Mouse (Mus musculus) stomach, postnatal 0 days (tissue): ENCODE measurements around the gene Pisd. TPM values are rescaled to one million over a fixed set of nuclear protein-coding genes. Genes with fewer than 3 reads are reported as not detected.
"Not testable (repeated sequence)": the region's sequence is repeated elsewhere in the genome, so short reads cannot be mapped to it uniquely, and the experiment has no call there.

Experiments used
- ATAC-seq: fragments of 200-750 bp; cut with Nextera tagmentation; 2 replicates; pipeline ENCODE4 v1.8.0; 2017; ENCODE audit not compliant: low FRiP score, low TSS enrichment
- DNase-seq: peaks from one replicate; pipeline ENCODE4 v3.0.0-alpha.2; 2016; ENCODE audit warnings: low spot score
- H3K27ac ChIP-seq: fragments of 300-500 bp; sonication (generic); replicated peaks from 2 replicates; pipeline ENCODE4 v1.5.1; 2014; ENCODE audit warnings: mild to moderate bottlenecking, control low read depth
- H3K27me3 ChIP-seq: fragments of 300-500 bp; sonication (generic); 2 replicates; pipeline ENCODE4 v1.6.1; 2014; ENCODE audit warnings: low read length; ENCODE audit not compliant: control insufficient read depth, insufficient read depth
- H3K36me3 ChIP-seq: fragments of 300-500 bp; sonication (generic); 2 replicates; pipeline ENCODE4 v1.6.1; 2014; ENCODE audit warnings: low read length, mixed read lengths; ENCODE audit not compliant: control insufficient read depth, insufficient read depth
- H3K4me1 ChIP-seq: fragments of 300-500 bp; sonication (generic); replicated peaks from 2 replicates; pipeline ENCODE4 v1.6.1; 2014; ENCODE audit warnings: antibody characterized with exemption; ENCODE audit not compliant: control insufficient read depth, insufficient read depth
- H3K4me2 ChIP-seq: fragments of 300-500 bp; sonication (generic); replicated peaks from 2 replicates; pipeline ENCODE4 v1.6.1; 2014; ENCODE audit warnings: low read depth, mild to moderate bottlenecking, control low read depth, moderate library complexity
- H3K4me3 ChIP-seq: fragments of 300-500 bp; sonication (generic); 2 replicates; pipeline ENCODE4 v1.5.1; 2014; ENCODE audit warnings: low read depth, low read length, control low read depth
- H3K9ac ChIP-seq: fragments of 300-500 bp; sonication (generic); 2 replicates; pipeline ENCODE4 v1.6.1; 2014; ENCODE audit warnings: mild to moderate bottlenecking, low read length, control low read depth, mixed read lengths
- H3K9me3 ChIP-seq: fragments of 300-500 bp; sonication (generic); 2 replicates; pipeline ENCODE4 v1.6.1; 2016; ENCODE audit warnings: low read length; ENCODE audit not compliant: control insufficient read depth
- CTCF ChIP-seq: IDR thresholded peaks from 2 replicates; pipeline ENCODE4 v1.5.1; 2016; ENCODE audit warnings: antibody characterized with exemption, low read depth, mild to moderate bottlenecking, moderate library complexity
- EP300 ChIP-seq: optimal IDR thresholded peaks from 2 replicates; pipeline ENCODE3; 2016; ENCODE audit warnings: antibody characterized with exemption
- WGBS: fragments of 180-500 bp; shearing (Covaris S2); extraction: QIAGEN DNeasy Blood & Tissue Kit; methylation state at CpG from one replicate; pipeline ENCODE4 v1.1.7; 2014; 5-methylcytosine and 5-hydroxymethylcytosine counted together
- polyA plus RNA-seq: library from polyadenylated mRNA; unstranded; fragments of >200 nt; fragmentation: Nextera tagmentation; extraction: Ambion mirVana; gene quantifications from 2 replicates; pipeline ENCODE4 v1.2.1, GENCODE M21; 2015

Pisd gene
- polyA plus RNA-seq, 1 experiment from 2014 or later = 69.4 TPM

DNA sequence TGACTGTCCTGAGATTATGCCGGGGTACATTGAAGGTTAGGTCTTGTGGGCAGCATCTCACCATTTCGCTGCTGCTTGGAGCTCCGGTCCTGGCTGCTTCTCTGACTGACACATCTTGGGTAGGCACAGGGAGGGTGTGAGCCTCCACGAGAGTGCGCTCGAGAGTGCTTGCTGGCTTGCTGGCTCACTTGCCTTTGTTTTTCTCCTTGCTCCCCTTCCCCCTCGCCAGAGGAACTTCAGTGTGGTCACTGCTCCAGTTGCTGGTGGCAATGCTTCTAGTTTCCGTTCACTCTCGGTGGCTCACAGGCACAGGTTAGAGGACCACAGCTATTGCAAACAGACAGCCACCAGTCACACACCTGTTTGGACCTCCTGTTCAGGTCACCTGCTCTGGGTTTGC, 43.3 kb downstream of the Pisd start:
- Histone ChIP-seq H3K36me3 (no peaks in the 10 kb centered on the region), H3K4me2 (no peak overlapping the region), H3K4me1 (peaks cover 5% of the 10 kb centered on the region; the same call in 1 of the 2 replicates), H3K27ac (0 out of 2 replicates have a peak overlapping the region, but pooled peaks have one; percentile 63), H3K27me3 (no peaks in the 10 kb centered on the region), H3K4me3 (no peak overlapping the region), H3K9me3 (no peaks in the 10 kb centered on the region), H3K9ac (no peak overlapping the region)
- 61% methylated on average over 9 of the region's 9 CpGs for WGBS
- ATAC-seq = no peak; the same call in 1 of the 2 replicates
- TF ChIP-seq EP300 (no peak), CTCF (peak; percentile 66)
- DNase-seq = peak; percentile 78

DNA sequence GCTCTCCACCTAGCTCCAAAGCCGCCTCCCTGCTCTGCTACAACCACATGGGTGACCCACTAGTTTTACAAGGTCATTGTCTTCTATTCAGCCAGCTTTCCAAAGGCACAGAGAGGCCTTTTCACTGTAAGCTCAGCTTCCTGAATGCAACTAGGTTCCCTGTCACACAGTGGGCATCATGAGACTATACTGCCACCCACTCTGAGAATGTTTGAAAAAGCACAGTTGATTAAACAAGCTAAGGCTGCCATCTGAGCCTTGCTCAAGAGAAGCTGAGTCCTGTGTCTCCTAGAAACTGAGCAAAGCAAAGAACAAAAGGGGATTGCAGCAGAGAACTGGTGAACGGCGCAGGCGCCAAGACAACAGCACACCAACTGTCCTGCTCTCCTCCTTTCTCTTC, 44.1 kb downstream of the Pisd start:
- not testable (repeated sequence) for DNase-seq, H3K27ac ChIP-seq, H3K4me2 ChIP-seq, H3K4me3 ChIP-seq, H3K9me3 ChIP-seq, ATAC-seq, H3K27me3 ChIP-seq, H3K4me1 ChIP-seq, H3K36me3 ChIP-seq, H3K9ac ChIP-seq
- 73% methylated on average over 4 of the region's 4 CpGs for WGBS

DNA sequence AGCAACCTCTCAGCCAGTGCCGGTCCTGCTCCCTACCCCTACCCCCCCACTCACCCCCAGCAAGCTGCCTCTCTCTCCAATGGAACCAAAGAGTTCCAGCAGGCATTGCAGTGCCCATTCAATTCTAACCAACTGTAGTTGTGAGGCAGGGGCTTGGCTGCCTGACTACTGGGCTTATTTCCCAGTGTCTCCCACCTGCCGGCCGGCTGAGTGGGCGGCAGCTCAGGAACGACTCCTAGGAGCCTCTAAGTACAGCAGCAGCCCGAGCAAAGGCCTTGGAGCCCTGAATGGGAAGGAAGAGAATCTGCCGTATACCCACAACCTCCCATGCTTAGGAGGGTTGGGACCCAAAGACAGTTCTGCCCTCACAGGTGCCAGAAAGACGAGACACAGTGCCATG, 44.6 kb downstream of the Pisd start:
- WGBS = 70% methylated on average over 8 of the region's 8 CpGs
- not testable (repeated sequence) for H3K4me2 ChIP-seq, ATAC-seq, DNase-seq, H3K9ac ChIP-seq, H3K4me1 ChIP-seq, H3K4me3 ChIP-seq, H3K27me3 ChIP-seq, H3K36me3 ChIP-seq, H3K9me3 ChIP-seq
- H3K27ac ChIP-seq = peak overlapping the region; percentile 49; the same call in 1 of the 2 replicates

DNA sequence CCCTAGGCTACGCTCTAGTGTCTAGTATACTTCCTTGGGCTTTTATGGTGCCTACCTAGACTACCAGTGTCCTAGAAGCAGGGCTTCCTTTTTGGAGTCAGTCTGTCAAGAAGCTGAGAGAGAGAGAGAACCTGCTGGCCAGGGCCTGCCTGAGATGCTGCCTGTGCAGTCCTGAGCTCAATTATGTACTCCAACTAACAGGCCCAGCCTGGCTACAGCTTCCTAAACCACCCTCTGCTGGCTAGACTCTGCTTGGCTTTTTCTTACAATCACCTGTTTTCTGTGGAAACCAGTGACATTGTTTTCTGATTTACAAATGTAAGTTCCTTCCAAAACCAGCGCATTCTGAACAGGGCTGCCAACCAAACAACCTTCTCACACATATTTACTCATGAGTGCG, 45.3 kb downstream of the Pisd start:
- no peaks in the 10 kb centered on the region for H3K27me3 ChIP-seq
- no peak for TF ChIP-seq EP300
- TF ChIP-seq CTCF = no peak
- 75% methylated on average over 3 of the region's 3 CpGs for WGBS
- H3K4me1 ChIP-seq = no peaks in the 10 kb centered on the region
- H3K4me3 ChIP-seq = no peak overlapping the region
- no peak overlapping the region for H3K4me2 ChIP-seq
- 0 out of 2 replicates have a peak, but pooled peaks have one; percentile 24 for ATAC-seq
- H3K27ac ChIP-seq = no peak overlapping the region
- H3K36me3 ChIP-seq = peaks cover 3% of the 10 kb centered on the region; the same call in 1 of the 2 replicates
- H3K9me3 ChIP-seq = no peaks in the 10 kb centered on the region
- DNase-seq = no peak
- no peak overlapping the region for H3K9ac ChIP-seq

DNA sequence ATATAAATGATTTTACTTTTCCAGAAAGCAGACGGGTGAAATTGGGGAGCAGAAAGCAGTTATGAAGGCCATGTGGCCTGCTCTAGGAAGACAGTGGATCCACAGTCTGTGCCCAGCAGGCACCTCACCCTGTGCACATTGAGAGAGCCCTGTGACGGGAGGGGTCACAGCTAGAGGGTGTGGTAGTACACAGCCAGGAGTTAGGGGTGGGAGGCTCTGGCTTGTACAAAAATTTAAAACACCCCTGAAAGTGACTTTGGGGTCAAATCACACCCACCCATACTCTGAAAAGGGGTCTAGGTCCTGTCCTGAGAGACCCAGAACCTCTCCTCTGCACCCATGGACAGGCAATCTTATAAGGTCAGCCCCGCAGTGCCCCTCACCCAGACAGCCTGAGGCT, 48.7 kb downstream of the Pisd start:
- H3K9ac ChIP-seq, H3K4me1 ChIP-seq, H3K36me3 ChIP-seq, DNase-seq, H3K9me3 ChIP-seq, H3K4me2 ChIP-seq, H3K27ac ChIP-seq, H3K27me3 ChIP-seq, H3K4me3 ChIP-seq: not testable (repeated sequence)
- peak; percentile 8; the same call in 1 of the 2 replicates for ATAC-seq
- 84% methylated on average over 3 of the region's 3 CpGs for WGBS

DNA sequence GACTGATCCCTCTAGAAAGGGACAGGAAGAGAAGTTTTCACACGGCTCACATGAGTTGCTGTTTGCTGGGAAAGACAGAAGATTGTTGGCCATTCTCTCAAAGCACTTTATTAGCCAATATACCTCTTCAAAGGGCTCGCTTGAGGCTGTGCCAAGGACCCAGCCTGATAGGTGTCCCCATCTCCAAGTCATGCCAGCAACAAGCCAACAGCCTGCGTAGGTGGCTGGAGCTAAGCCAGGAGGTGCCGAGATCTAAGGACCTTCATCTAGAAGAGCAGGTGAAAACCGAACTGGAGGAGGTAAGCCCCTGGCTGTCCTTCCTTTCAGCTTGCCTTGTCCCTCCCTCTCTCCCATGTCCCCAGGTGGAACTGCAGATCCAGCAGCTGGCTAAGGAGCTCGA, 49.7 kb downstream of the Pisd start:
- H3K36me3 ChIP-seq = peaks cover 4% of the 10 kb centered on the region; the same call in 1 of the 2 replicates
- H3K27me3 ChIP-seq = no peaks in the 10 kb centered on the region
- DNase-seq (no peak), ATAC-seq (no peak)
- H3K9me3 ChIP-seq = no peaks in the 10 kb centered on the region
- no peak overlapping the region for H3K27ac ChIP-seq
- TF ChIP-seq CTCF (no peak), EP300 (no peak)
- H3K4me1 ChIP-seq = no peaks in the 10 kb centered on the region
- WGBS = 90% methylated on average over 6 of the region's 6 CpGs
- H3K4me2 ChIP-seq = no peak overlapping the region
- H3K4me3 ChIP-seq = no peak overlapping the region
- no peak overlapping the region for H3K9ac ChIP-seq

DNA sequence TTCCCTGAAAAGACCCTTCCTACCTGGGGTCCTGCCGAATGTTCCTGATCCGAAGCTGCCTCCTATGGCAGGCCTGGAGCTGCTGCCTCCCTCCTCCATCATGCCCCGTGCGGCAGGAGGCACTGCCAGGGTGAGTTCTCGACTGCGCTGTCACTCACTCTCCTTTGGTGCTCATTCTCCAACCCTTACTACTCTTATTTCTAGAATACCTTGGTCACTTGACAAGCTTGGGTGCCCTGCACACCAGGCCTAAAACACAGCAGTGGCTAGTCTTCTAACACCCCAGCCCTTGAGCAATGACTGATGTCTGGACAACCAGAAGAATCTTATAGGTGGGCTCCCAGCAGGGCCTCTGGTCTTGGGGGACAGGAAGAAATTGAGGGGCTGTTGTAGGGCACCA, 51.6 kb downstream of the Pisd start:
- not testable (repeated sequence) for H3K9me3 ChIP-seq, DNase-seq, H3K9ac ChIP-seq, H3K36me3 ChIP-seq, H3K27me3 ChIP-seq, H3K4me1 ChIP-seq, H3K4me2 ChIP-seq, H3K4me3 ChIP-seq, H3K27ac ChIP-seq
- peak; percentile 65 for ATAC-seq
- WGBS = 94% methylated on average over 6 of the region's 6 CpGs
